Mouse (Mus musculus): ENCODE data around the gene Alcam. TPM values are rescaled to one million over a fixed set of nuclear protein-coding genes. Genes with fewer than 3 reads are reported as not detected.
A peak's percentile ranks its signal among the peaks of the same experiment; 100 is the strongest.

Alcam gene
- polyA plus RNA-seq, 1 experiment = 13.1 TPM

GRCm38 (mm10) chr16:52292440-52293048 is 161.3 kb downstream of the Alcam start:
- H3ac ChIP-seq (ENCODE audit: control insufficient read depth, insufficient read length) = no peak overlapping the region
- H3K4me2 ChIP-seq (ENCODE audit: low read depth) = peak overlapping the region; percentile 19
- H3K36me3 ChIP-seq (ENCODE audit: control insufficient read depth, insufficient read depth) = peaks cover 5% of the 10 kb centered on the region
- TF ChIP-seq REST (IDR thresholded peaks at IDR 0.05; ENCODE audit: insufficient read depth, insufficient read length) (no peak), MYOG (IDR thresholded peaks at IDR 0.05; ENCODE audit: control insufficient read depth in 1 of 3, insufficient read depth in 1 of 3, insufficient read length in 2 of 3, low read depth in 2 of 3) (no peak), MAX (IDR thresholded peaks at IDR 0.05; ENCODE audit: low read depth) (no peak), POLR2A (IDR thresholded peaks at IDR 0.05; ENCODE audit: insufficient read length, low read depth) (no peak), TCF12 (IDR thresholded peaks at IDR 0.05; ENCODE audit: insufficient read depth, poor library complexity, severe bottlenecking) (no peak), TCF3 (IDR thresholded peaks at IDR 0.05; ENCODE audit: insufficient read length, low read depth) (no peak), E2F4 (IDR thresholded peaks at IDR 0.05; ENCODE audit: insufficient read depth) (no peak), CEBPB (IDR thresholded peaks at IDR 0.05; ENCODE audit: insufficient read depth, poor library complexity, severe bottlenecking) (no peak), POLR2AphosphoS2 (IDR thresholded peaks at IDR 0.05; ENCODE audit: insufficient read length, low read depth) (no peak), MYOD1 (IDR thresholded peaks at IDR 0.05; ENCODE audit: control insufficient read depth in 1 of 3, insufficient read length in 2 of 3, low read depth in 2 of 3) (no peak), SRF (IDR thresholded peaks at IDR 0.05; ENCODE audit: control insufficient read depth, insufficient read length, low read depth) (no peak), USF1 (IDR thresholded peaks at IDR 0.05; ENCODE audit: low read depth) (no peak)
- H3K79me2 ChIP-seq (ENCODE audit: control insufficient read depth, insufficient read depth) = no peaks in the 10 kb centered on the region
- H3K4me3 ChIP-seq = no peak overlapping the region
- no peaks in the 10 kb centered on the region for H3K27me3 ChIP-seq (ENCODE audit: control insufficient read depth, insufficient read depth, insufficient read length)

- no peak for TF ChIP-seq USF1 (IDR thresholded peaks at IDR 0.05; ENCODE audit: low read depth)
- TF ChIP-seq MAX (IDR thresholded peaks at IDR 0.05; ENCODE audit: low read depth) = no peak
- no peak for TF ChIP-seq E2F4 (IDR thresholded peaks at IDR 0.05; ENCODE audit: insufficient read depth)
- TF ChIP-seq TCF12 (IDR thresholded peaks at IDR 0.05; ENCODE audit: insufficient read depth, poor library complexity, severe bottlenecking) = no peak
- no peak for TF ChIP-seq SRF (IDR thresholded peaks at IDR 0.05; ENCODE audit: control insufficient read depth, insufficient read length, low read depth)
- TF ChIP-seq TCF3 (IDR thresholded peaks at IDR 0.05; ENCODE audit: insufficient read length, low read depth) = no peak
- no peak for TF ChIP-seq POLR2AphosphoS2 (IDR thresholded peaks at IDR 0.05; ENCODE audit: insufficient read length, low read depth)
- TF ChIP-seq POLR2A (IDR thresholded peaks at IDR 0.05; ENCODE audit: insufficient read length, low read depth) = no peak
- TF ChIP-seq CEBPB (IDR thresholded peaks at IDR 0.05; ENCODE audit: insufficient read depth, poor library complexity, severe bottlenecking) = no peak
- TF ChIP-seq REST (IDR thresholded peaks at IDR 0.05; ENCODE audit: insufficient read depth, insufficient read length) = no peak
- TF ChIP-seq MYOG (IDR thresholded peaks at IDR 0.05; ENCODE audit: control insufficient read depth in 1 of 3, insufficient read depth in 1 of 3, insufficient read length in 2 of 3, low read depth in 2 of 3) = no peak
- no peak overlapping the region for H3K4me2 ChIP-seq (ENCODE audit: low read depth)
- H3ac ChIP-seq (ENCODE audit: control insufficient read depth, insufficient read length) = no peak overlapping the region
- no peak overlapping the region for H3K4me3 ChIP-seq
- no peaks in the 10 kb centered on the region for H3K79me2 ChIP-seq (ENCODE audit: control insufficient read depth, insufficient read depth)
- H3K36me3 ChIP-seq (ENCODE audit: control insufficient read depth, insufficient read depth) = peaks cover 6% of the 10 kb centered on the region
- H3K27me3 ChIP-seq (ENCODE audit: control insufficient read depth, insufficient read depth, insufficient read length) = no peaks in the 10 kb centered on the region
These were observed 173.7 kb downstream of the Alcam start for GRCm38 (mm10) chr16:52280186-52280585.

- H3K79me2 ChIP-seq (ENCODE audit: control insufficient read depth, insufficient read depth) = no peaks in the 10 kb centered on the region
- peaks cover 4% of the 10 kb centered on the region for H3K36me3 ChIP-seq (ENCODE audit: control insufficient read depth, insufficient read depth)
- H3K4me3 ChIP-seq = no peak overlapping the region
- TF ChIP-seq USF1 (IDR thresholded peaks at IDR 0.05; ENCODE audit: low read depth) = no peak
- no peak for TF ChIP-seq POLR2AphosphoS2 (IDR thresholded peaks at IDR 0.05; ENCODE audit: insufficient read length, low read depth)
- no peak for TF ChIP-seq MYOG (IDR thresholded peaks at IDR 0.05; ENCODE audit: control insufficient read depth in 1 of 3, insufficient read depth in 1 of 3, insufficient read length in 2 of 3, low read depth in 2 of 3)
- TF ChIP-seq SRF (IDR thresholded peaks at IDR 0.05; ENCODE audit: control insufficient read depth, insufficient read length, low read depth) = no peak
- no peak for TF ChIP-seq MAX (IDR thresholded peaks at IDR 0.05; ENCODE audit: low read depth)
- no peak for TF ChIP-seq TCF12 (IDR thresholded peaks at IDR 0.05; ENCODE audit: insufficient read depth, poor library complexity, severe bottlenecking)
- no peak for TF ChIP-seq TCF3 (IDR thresholded peaks at IDR 0.05; ENCODE audit: insufficient read length, low read depth)
- TF ChIP-seq REST (IDR thresholded peaks at IDR 0.05; ENCODE audit: insufficient read depth, insufficient read length) = no peak
- no peak for TF ChIP-seq POLR2A (IDR thresholded peaks at IDR 0.05; ENCODE audit: insufficient read length, low read depth)
- no peak for TF ChIP-seq MYOD1 (IDR thresholded peaks at IDR 0.05; ENCODE audit: control insufficient read depth in 1 of 3, insufficient read length in 2 of 3, low read depth in 2 of 3)
- no peak for TF ChIP-seq CEBPB (IDR thresholded peaks at IDR 0.05; ENCODE audit: insufficient read depth, poor library complexity, severe bottlenecking)
- no peak for TF ChIP-seq E2F4 (IDR thresholded peaks at IDR 0.05; ENCODE audit: insufficient read depth)
- no peak overlapping the region for H3K4me2 ChIP-seq (ENCODE audit: low read depth)
- no peaks in the 10 kb centered on the region for H3K27me3 ChIP-seq (ENCODE audit: control insufficient read depth, insufficient read depth, insufficient read length)
- no peak overlapping the region for H3ac ChIP-seq (ENCODE audit: control insufficient read depth, insufficient read length)
These were observed 188.8 kb downstream of the Alcam start for GRCm38 (mm10) chr16:52265066-52265465.

GRCm38 (mm10) chr16:52263751-52264150 is 190.1 kb downstream of the Alcam start:
- Histone ChIP-seq H3K79me2 (ENCODE audit: control insufficient read depth, insufficient read depth) (no peaks in the 10 kb centered on the region), H3ac (ENCODE audit: control insufficient read depth, insufficient read length) (no peak overlapping the region), H3K4me3 (no peak overlapping the region), H3K27me3 (ENCODE audit: control insufficient read depth, insufficient read depth, insufficient read length) (no peaks in the 10 kb centered on the region), H3K36me3 (ENCODE audit: control insufficient read depth, insufficient read depth) (no peaks in the 10 kb centered on the region), H3K4me2 (ENCODE audit: low read depth) (no peak overlapping the region)
- TF ChIP-seq MYOD1 (IDR thresholded peaks at IDR 0.05; ENCODE audit: control insufficient read depth in 1 of 3, insufficient read length in 2 of 3, low read depth in 2 of 3) (no peak), CEBPB (IDR thresholded peaks at IDR 0.05; ENCODE audit: insufficient read depth, poor library complexity, severe bottlenecking) (no peak), SRF (IDR thresholded peaks at IDR 0.05; ENCODE audit: control insufficient read depth, insufficient read length, low read depth) (no peak), REST (IDR thresholded peaks at IDR 0.05; ENCODE audit: insufficient read depth, insufficient read length) (no peak), POLR2AphosphoS2 (IDR thresholded peaks at IDR 0.05; ENCODE audit: insufficient read length, low read depth) (no peak), MAX (IDR thresholded peaks at IDR 0.05; ENCODE audit: low read depth) (no peak), TCF3 (IDR thresholded peaks at IDR 0.05; ENCODE audit: insufficient read length, low read depth) (no peak), E2F4 (IDR thresholded peaks at IDR 0.05; ENCODE audit: insufficient read depth) (no peak), USF1 (IDR thresholded peaks at IDR 0.05; ENCODE audit: low read depth) (no peak), MYOG (IDR thresholded peaks at IDR 0.05; ENCODE audit: control insufficient read depth in 1 of 3, insufficient read depth in 1 of 3, insufficient read length in 2 of 3, low read depth in 2 of 3) (no peak), POLR2A (IDR thresholded peaks at IDR 0.05; ENCODE audit: insufficient read length, low read depth) (no peak), TCF12 (IDR thresholded peaks at IDR 0.05; ENCODE audit: insufficient read depth, poor library complexity, severe bottlenecking) (no peak)

Measured in myocyte (in vitro differentiated cells).